Mouse (Mus musculus): ENCODE data around the gene Ehmt1.
"Not testable (repeated sequence)": the region's sequence is repeated elsewhere in the genome, so short reads cannot be mapped to it uniquely, and the experiment has no call there.

Ehmt1 gene

GRCm38 (mm10) chr2:24918930-24919838 is at the start of gene Ehmt1:
Ehmt1 (minus strand) TSS chr2:24919614.
- DNase-seq (ENCODE audit: low spot score in 2 of 2), result peak; percentile 90 to 93

GRCm38 (mm10) chr2:24962304-24963000 is 43.0 kb upstream of the Ehmt1 start, which contains the start of gene Dph7:
Dph7 (plus strand) TSS chr2:24962400.
- peak; percentile 79 to 83 for DNase-seq (ENCODE audit: low spot score in 2 of 2)

- DNase-seq (ENCODE audit: low spot score in 2 of 2), result no peak
Measured at GRCm38 (mm10) chr2:24960910-24961309, 41.5 kb upstream of the Ehmt1 start.

GRCm38 (mm10) chr2:24952537-24953055 is 33.2 kb upstream of the Ehmt1 start:
- no peak for DNase-seq (ENCODE audit: low spot score in 2 of 2)

- no peak for DNase-seq (ENCODE audit: low spot score in 2 of 2)
Measured at GRCm38 (mm10) chr2:24950189-24950535, 30.7 kb upstream of the Ehmt1 start.

GRCm38 (mm10) chr2:24949421-24950188 is 30.2 kb upstream of the Ehmt1 start, which contains the start of gene Zmynd19:
Zmynd19 (plus strand) TSS chr2:24949792.
- DNase-seq (ENCODE audit: low spot score in 2 of 2), result peak; percentile 95

GRCm38 (mm10) chr2:24944304-24944703 is 24.9 kb upstream of the Ehmt1 start:
- DNase-seq (ENCODE audit: low spot score in 2 of 2), result not testable (repeated sequence)

- DNase-seq (ENCODE audit: low spot score in 2 of 2), result no peak
Measured at GRCm38 (mm10) chr2:24942092-24942491, 22.7 kb upstream of the Ehmt1 start.

GRCm38 (mm10) chr2:24935057-24935796 is 15.8 kb upstream of the Ehmt1 start, which contains the start of gene Arrdc1:
Arrdc1 (minus strand) TSS chr2:24935252.
- peak; percentile 69 to 81 for DNase-seq (ENCODE audit: low spot score in 2 of 2)

GRCm38 (mm10) chr2:24934441-24934963 is 15.1 kb upstream of the Ehmt1 start:
- DNase-seq (ENCODE audit: low spot score in 2 of 2), result no peak

GRCm38 (mm10) chr2:24929593-24929992 is 10.2 kb upstream of the Ehmt1 start:
- DNase-seq (ENCODE audit: low spot score in 2 of 2), result no peak

GRCm38 (mm10) chr2:24929119-24929518 is 9.7 kb upstream of the Ehmt1 start:
- DNase-seq (ENCODE audit: low spot score in 2 of 2), result no peak

- no peak for DNase-seq (ENCODE audit: low spot score in 2 of 2)
Measured at GRCm38 (mm10) chr2:24927810-24928479, 8.5 kb upstream of the Ehmt1 start.

- no peak for DNase-seq (ENCODE audit: low spot score in 2 of 2)
Measured at GRCm38 (mm10) chr2:24926965-24927358, 7.5 kb upstream of the Ehmt1 start.

GRCm38 (mm10) chr2:24926345-24926964 is 7.0 kb upstream of the Ehmt1 start:
- DNase-seq (ENCODE audit: low spot score in 2 of 2), result no peak

GRCm38 (mm10) chr2:24925284-24925683 is 5.9 kb upstream of the Ehmt1 start:
- DNase-seq (ENCODE audit: low spot score in 2 of 2), result no peak

GRCm38 (mm10) chr2:24923561-24923960 is 4.1 kb upstream of the Ehmt1 start:
- no peak for DNase-seq (ENCODE audit: low spot score in 2 of 2)

GRCm38 (mm10) chr2:24919839-24920175 is 393 bp upstream of the Ehmt1 start:
- no peak for DNase-seq (ENCODE audit: low spot score in 2 of 2)

GRCm38 (mm10) chr2:24914762-24915161 is 4.7 kb downstream of the Ehmt1 start:
- DNase-seq (ENCODE audit: low spot score in 2 of 2), result no peak

GRCm38 (mm10) chr2:24912589-24912988 is 6.8 kb downstream of the Ehmt1 start:
- no peak for DNase-seq (ENCODE audit: low spot score in 2 of 2)

Data from right cerebral cortex, postnatal 36 days (tissue).